Comparison of ENCODE assay signal across 8 mouse cellular contexts in the genomic region with DNA sequence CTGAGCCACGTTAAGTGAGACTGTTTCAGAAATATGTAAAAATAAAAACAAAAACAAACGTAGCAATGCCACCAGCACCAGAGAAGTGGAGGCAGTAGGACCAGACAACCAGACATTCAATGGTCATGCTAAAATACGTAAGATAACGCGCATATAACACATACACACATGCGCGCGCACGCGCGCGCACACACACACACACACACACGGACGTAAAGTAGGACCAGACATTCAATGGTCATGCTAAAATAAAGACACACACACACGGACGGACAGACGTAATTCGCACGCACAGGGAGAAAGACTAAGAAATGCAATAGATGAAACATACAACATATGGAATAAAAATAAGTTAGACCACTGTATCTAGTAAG. TPM values are rescaled to one million over a fixed set of nuclear protein-coding genes. Genes with fewer than 3 reads are reported as not detected.
DNase-seq lines count a peak whose midpoint lies in the region; ATAC-seq and TF ChIP-seq lines count a peak whose summit lies in the region.

No protein-coding gene starts in this region.

- peak overlapping the region; percentile 26 for H3K4me3 ChIP-seq in thymus, adult 2 months (ENCODE audit: control insufficient read depth, insufficient read depth, low read length)
- H3K4me3 ChIP-seq in intestine, embryonic 15.5 days (replicated peaks), result peak overlapping the region; percentile 36
- peak overlapping the region; percentile 69 for H3K4me3 ChIP-seq in liver, embryonic 13.5 days (replicated peaks)
- H3K4me3 ChIP-seq in stomach, embryonic 16.5 days (replicated peaks; ENCODE audit: low read length), result peak overlapping the region; percentile 58

- peak; percentile 23 for DNase-seq in thymus, adult 2 months
- DNase-seq in thymus, adult 18-20 months, result no peak
- peak; percentile 60 for DNase-seq in cerebellum, adult 9-11 months
- peak; percentile 67 for DNase-seq in liver, embryonic 13.5 days

- TF ChIP-seq POLR2A in thymus, adult 2 months (IDR thresholded peaks at IDR 0.05; ENCODE audit: control insufficient read depth, extremely low read depth, insufficient read depth, low read length, poor library complexity), result no peak

- no peaks in the 10 kb centered on the region for H3K36me3 ChIP-seq in thymus, adult 2 months (ENCODE audit: control insufficient read depth, insufficient read depth, low read length)
- no peaks in the 10 kb centered on the region for H3K36me3 ChIP-seq in intestine, embryonic 15.5 days
- H3K36me3 ChIP-seq in liver, embryonic 13.5 days, result peaks cover 22% of the 10 kb centered on the region
- no peaks in the 10 kb centered on the region for H3K36me3 ChIP-seq in stomach, embryonic 16.5 days (ENCODE audit: control insufficient read depth, insufficient read depth, low read length)

- 5% methylated on average over 19 of the region's 19 CpGs for WGBS in thymus, adult 2 months
- 19% methylated on average over 19 of the region's 19 CpGs for WGBS in intestine, embryonic 15.5 days
- WGBS in liver, embryonic 13.5 days (ENCODE audit: insufficient replicate concordance), result 19% methylated on average over 19 of the region's 19 CpGs
- WGBS in stomach, embryonic 16.5 days, result 21% methylated on average over 19 of the region's 19 CpGs

- no peaks in the 10 kb centered on the region for H3K4me1 ChIP-seq in thymus, adult 2 months (replicated peaks; ENCODE audit: control insufficient read depth, insufficient read depth, low read length)
- H3K4me1 ChIP-seq in intestine, embryonic 15.5 days (replicated peaks), result 0 out of 2 replicates have a peak, but pooled peaks cover 3% of the 10 kb centered on the region
- peaks cover 25% of the 10 kb centered on the region for H3K4me1 ChIP-seq in liver, embryonic 13.5 days (replicated peaks)
- peaks cover 3% of the 10 kb centered on the region; the same call in 1 of the 2 replicates for H3K4me1 ChIP-seq in stomach, embryonic 16.5 days (ENCODE audit: control insufficient read depth, insufficient read depth, low read length)

- ATAC-seq in frontal cortex, adult (ENCODE audit: low TSS enrichment), result peak; percentile 48
- ATAC-seq in intestine, embryonic 15.5 days, result peak; percentile 50
- peak; percentile 47 for ATAC-seq in liver, embryonic 13.5 days (ENCODE audit: low read depth)
- ATAC-seq in monocyte, adult 5-6 weeks (replicated peaks; ENCODE audit: insufficient number of reproducible peaks, low FRiP score, low TSS enrichment, poor library complexity, severe bottlenecking), result 0 out of 2 replicates have a peak, but pooled peaks have one; percentile 25
- ATAC-seq in stomach, embryonic 16.5 days (ENCODE audit: insufficient read depth, low FRiP score), result peak; percentile 16; the same call in 1 of the 2 replicates

- peak overlapping the region; percentile 57 for H3K4me2 ChIP-seq in intestine, embryonic 15.5 days (replicated peaks)
- H3K4me2 ChIP-seq in liver, embryonic 13.5 days, result peak overlapping the region; percentile 71
- H3K4me2 ChIP-seq in stomach, embryonic 16.5 days (ENCODE audit: low read depth, low read length), result peak overlapping the region; percentile 66

- H3K9ac ChIP-seq in intestine, embryonic 15.5 days, result peak overlapping the region; percentile 41
- peak overlapping the region; percentile 73 for H3K9ac ChIP-seq in liver, embryonic 13.5 days
- H3K9ac ChIP-seq in stomach, embryonic 16.5 days (ENCODE audit: low read length), result peak overlapping the region; percentile 70

- TF ChIP-seq CTCF in thymus, adult 2 months (IDR thresholded peaks at IDR 0.05; ENCODE audit: borderline replicate concordance, control insufficient read depth, extremely low read depth, insufficient read depth, low read length, poor library complexity), result no peak

- H3K27me3 ChIP-seq in thymus, adult 2 months (ENCODE audit: control insufficient read depth, insufficient read depth, low read length), result no peaks in the 10 kb centered on the region
- H3K27me3 ChIP-seq in intestine, embryonic 15.5 days (replicated peaks), result no peaks in the 10 kb centered on the region
- no peaks in the 10 kb centered on the region for H3K27me3 ChIP-seq in liver, embryonic 13.5 days
- H3K27me3 ChIP-seq in stomach, embryonic 16.5 days (ENCODE audit: control insufficient read depth, insufficient read depth, low read length), result no peaks in the 10 kb centered on the region

- peak overlapping the region; percentile 12; the same call in 1 of the 2 replicates for H3K27ac ChIP-seq in thymus, adult 2 months (ENCODE audit: control insufficient read depth, insufficient read depth, low read length)
- H3K27ac ChIP-seq in intestine, embryonic 15.5 days, result peak overlapping the region; percentile 77
- H3K27ac ChIP-seq in liver, embryonic 13.5 days, result peak overlapping the region; percentile 85
- H3K27ac ChIP-seq in stomach, embryonic 16.5 days (ENCODE audit: low read length), result peak overlapping the region; percentile 97

- H3K9me3 ChIP-seq in intestine, embryonic 15.5 days, result no peaks in the 10 kb centered on the region
- no peaks in the 10 kb centered on the region for H3K9me3 ChIP-seq in liver, embryonic 13.5 days (replicated peaks)
- H3K9me3 ChIP-seq in stomach, embryonic 16.5 days (replicated peaks; ENCODE audit: control insufficient read depth, low read length), result no peaks in the 10 kb centered on the region

RNA-seq across cellular contexts. Expression of a gene that starts 14.2 kb away (rescaled TPM):
- 0.12 TPM in 1 of 2 replicates, not detected in the other for polyA plus RNA-seq in thymus, adult 2 months (2012; rRNA removed)
- not detected in 2 replicates for polyA plus RNA-seq in intestine, embryonic 15.5 days (2015; fragmentation: Nextera tagmentation; extraction: Ambion mirVana)
- not detected in 2 replicates for polyA plus RNA-seq in liver, embryonic 13.5 days (2015; fragmentation: Nextera tagmentation; extraction: Ambion mirVana)
- total RNA-seq in monocyte, adult 5-6 weeks (2017), result 1.2 TPM in 1 of 3 replicates, not detected in the others
- not detected in 2 replicates for polyA plus RNA-seq in stomach, embryonic 16.5 days (2015; fragmentation: Nextera tagmentation; extraction: Ambion mirVana)

Comparison
In these comparisons a context has a peak if more than half of its experiments do, and no peak if none do; other contexts are left out.
1. DNase-seq: peak in thymus, adult 2 months (single experiment), cerebellum, adult 9-11 months (single experiment) and liver, embryonic 13.5 days (single experiment); none in thymus, adult 18-20 months (0 of 2).
2. H3K27ac ChIP-seq: peak in every context shown above with its lines; median percentile 97 in stomach, embryonic 16.5 days; 85 in liver, embryonic 13.5 days; 77 in intestine, embryonic 15.5 days; 12 in thymus, adult 2 months.
3. Peak in every context shown above with its lines, with median percentiles within 50 percentile points of each other: H3K4me3 ChIP-seq, ATAC-seq, H3K4me2 ChIP-seq and H3K9ac ChIP-seq.